Mouse (Mus musculus) cerebellum, postnatal 4 days (tissue): ENCODE measurements around the gene Slc22a14.

Experiments
- DNase-seq, 2 experiments: peaks; one replicate each; pipeline ENCODE4 v3.0.0; 2022; ENCODE audit warnings: low spot score in 2 of 2, mixed read lengths in 1 of 2

The Slc22a14 gene

GRCm38 (mm10) chr9:119357331-119358057, 7.9 kb downstream of the Slc22a14 start, which contains the start of gene Xylb:
Gene Xylb (plus strand): TSS chr9:119357381.
- DNase-seq, result peak; percentile 80 to 94

- no peak for DNase-seq
These were observed 9.4 kb downstream of the Slc22a14 start for GRCm38 (mm10) chr9:119355943-119356342.

DNA sequence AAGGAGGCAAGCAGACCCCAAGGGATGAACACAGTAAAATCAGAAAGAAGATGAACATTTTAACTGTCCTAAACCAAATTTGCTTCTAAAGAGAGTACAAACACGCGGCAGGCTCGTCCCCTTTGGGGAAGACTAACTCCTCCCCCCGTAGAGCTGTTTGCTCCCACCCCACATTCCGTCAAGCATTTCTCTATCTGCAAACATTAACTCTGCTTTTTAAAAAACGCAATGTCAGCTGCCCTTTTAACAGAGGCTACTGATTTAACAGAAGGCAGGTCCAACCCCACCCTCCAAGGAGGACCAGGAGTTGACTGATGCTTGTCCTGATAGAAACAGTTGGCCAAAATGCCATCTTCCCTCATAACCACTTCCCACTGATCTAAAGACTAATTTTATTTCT, 11.4 kb downstream of the Slc22a14 start:
- DNase-seq, result no peak

- peak; percentile 69 to 80 for DNase-seq
These were observed 13.3 kb downstream of the Slc22a14 start for GRCm38 (mm10) chr9:119352060-119352459.

DNA sequence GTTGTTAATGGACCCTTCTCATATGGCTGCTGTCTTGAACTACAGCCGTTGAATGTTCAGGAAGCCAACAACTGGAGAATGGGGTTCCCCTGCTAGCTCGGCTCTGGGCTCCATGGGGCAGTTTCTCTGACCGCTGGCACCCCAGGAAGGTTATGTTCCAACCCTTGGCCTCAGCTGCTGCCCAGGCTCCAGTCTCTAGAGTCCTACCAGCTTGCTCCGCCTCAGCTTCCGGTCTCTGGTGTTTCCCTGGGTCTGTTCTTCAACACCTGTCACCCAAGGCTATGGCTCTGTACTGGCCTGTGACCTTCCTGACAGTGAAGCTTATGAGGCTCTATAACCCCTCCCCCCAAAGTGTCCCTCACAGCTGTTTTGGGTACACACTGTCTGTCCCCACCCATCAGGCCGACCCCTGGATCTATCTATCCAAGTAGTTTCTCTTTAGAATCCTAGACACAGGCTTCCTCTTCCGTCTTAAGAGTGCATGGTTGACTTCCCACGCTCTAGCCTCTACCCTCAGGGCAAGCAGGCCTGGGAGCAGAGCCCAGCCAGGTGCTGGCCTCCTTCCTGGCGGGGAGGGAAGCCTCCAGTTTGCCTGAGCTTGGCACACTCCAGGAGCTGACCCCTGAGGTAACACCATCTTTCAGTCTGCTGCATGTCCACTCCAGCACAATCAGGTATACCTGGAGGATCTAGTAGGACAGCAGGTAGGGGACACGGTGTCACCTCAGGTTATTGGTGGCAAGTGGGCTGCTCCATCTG, 14.2 kb downstream of the Slc22a14 start:
- no peak for DNase-seq

- no peak for DNase-seq
These were observed 14.8 kb downstream of the Slc22a14 start for GRCm38 (mm10) chr9:119350531-119350930.

GRCm38 (mm10) chr9:119346376-119346775, 19.0 kb downstream of the Slc22a14 start:
- DNase-seq, result no peak

DNA sequence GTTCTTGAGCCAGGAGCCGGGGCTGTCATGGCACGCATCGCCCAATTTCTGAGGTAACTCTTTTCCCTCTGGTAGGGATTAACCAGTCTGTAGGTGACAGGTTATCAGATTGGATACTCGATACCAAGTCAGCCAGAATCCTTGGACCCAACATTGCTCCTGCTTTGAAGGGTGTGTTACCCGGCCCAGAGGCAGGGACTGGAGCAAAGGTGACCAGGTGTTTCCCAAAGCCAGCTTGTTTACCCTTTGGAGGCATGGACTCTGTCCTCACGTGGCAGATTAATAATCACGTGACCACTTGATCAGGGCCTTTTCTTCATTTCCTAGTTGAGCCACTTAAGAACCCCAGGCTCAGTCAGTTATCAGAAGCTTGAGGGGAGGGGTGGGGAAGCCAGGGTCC, 22.6 kb downstream of the Slc22a14 start:
- DNase-seq, result no peak

DNA sequence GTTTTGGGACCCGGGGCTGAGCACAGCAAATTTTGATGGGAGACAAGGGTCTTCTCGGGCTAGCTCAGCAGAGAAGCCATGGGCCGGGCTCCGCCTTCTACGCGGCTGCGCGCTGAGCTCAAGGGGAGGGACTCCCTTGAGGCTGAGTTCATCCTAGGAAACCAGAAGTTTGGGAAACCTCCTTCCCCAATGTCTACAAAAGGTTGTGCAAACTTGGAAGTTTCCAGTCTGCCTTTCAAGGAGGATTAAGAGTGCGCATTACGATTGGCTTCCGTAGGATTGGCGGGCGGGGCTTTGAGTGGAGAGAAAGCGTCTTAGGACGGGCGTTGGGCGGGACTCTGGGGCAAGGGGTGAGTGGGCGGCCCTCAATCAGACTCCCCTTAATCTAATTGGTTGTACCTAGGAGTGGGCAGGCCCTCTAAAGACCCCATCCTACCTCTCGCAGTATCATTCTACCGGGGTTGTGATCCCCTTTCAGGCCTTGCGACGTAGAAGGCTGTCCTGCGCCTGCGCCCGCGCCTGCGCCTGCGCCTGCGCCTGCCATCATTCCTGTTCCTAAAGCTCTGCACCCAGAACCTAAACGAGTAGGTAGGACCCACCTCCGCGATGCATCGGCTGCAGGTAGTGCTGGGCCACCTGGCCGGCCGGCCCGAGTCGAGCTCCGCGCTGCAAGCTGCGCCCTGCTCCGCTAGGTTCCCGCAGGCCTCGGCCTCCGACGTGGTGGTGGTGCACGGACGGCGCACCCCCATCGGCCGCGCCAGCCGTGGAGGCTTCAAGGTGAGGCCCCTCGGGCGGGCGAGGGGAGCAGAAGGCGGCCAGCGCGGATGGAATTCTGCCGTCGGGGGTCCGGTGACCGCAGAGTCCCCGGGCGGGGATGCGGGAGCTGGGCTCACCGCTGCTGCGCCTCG, 24.2 kb downstream of the Slc22a14 start, which contains the start of gene Myd88:
Gene Myd88 (minus strand): TSS at position 503 of the 908 bp plus-strand sequence.
- peak; percentile 73 to 80 for DNase-seq

- no peak for DNase-seq
These were observed 25.2 kb downstream of the Slc22a14 start for GRCm38 (mm10) chr9:119340212-119340580.

- DNase-seq, result peak in 1 of 2 experiments; percentile 65
These were observed 25.7 kb downstream of the Slc22a14 start, which contains the start of gene Acaa1a for GRCm38 (mm10) chr9:119339558-119340211. Gene Acaa1a (plus strand): TSS chr9:119339676.

- DNase-seq, result no peak
These were observed 26.2 kb downstream of the Slc22a14 start for GRCm38 (mm10) chr9:119339106-119339505.

GRCm38 (mm10) chr9:119338350-119338749, 27.0 kb downstream of the Slc22a14 start:
- DNase-seq, result no peak

DNA sequence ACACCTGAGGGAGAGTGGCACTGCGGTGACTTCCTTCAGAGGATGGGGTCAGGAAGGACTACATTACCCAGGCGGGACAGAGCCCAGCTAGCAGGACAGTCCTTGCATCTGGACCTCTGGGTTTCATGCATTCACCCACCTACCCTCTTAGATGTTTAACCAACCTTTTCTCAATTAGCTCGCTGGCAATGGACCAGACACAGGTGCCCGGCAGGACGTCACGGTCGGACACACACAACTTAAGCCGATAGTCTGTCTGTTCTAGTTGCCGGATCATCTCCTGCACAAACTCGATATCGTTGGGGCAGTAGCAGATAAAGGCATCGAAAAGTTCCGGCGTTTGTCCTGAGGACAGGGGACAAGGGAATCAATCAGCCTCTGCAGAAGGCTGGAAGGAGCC, 27.5 kb downstream of the Slc22a14 start:
- DNase-seq, result no peak

- DNase-seq, result no peak
These were observed 29.8 kb downstream of the Slc22a14 start for GRCm38 (mm10) chr9:119335571-119335970.

DNA sequence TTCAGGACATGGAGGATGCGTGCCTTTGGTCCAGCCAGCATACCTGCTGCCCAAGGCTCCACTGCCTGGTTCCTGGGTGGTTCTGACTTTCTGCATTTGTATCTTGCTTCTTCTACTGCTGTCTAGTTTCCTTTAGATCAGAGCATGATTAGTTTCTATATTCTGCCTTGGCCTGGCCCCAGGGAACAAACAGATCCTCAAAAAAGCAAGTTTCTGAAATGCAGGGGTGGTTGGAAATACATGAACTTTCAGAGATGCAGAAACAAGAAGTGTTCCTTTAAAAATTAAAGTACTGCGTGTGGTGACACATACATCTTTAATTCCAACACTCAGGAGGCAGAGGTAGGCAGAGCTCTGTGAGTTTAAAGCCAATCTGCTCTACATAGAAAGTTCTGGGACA, 30.5 kb downstream of the Slc22a14 start:
- no peak for DNase-seq

- DNase-seq, result no peak
These were observed 31.0 kb downstream of the Slc22a14 start for GRCm38 (mm10) chr9:119334324-119334723.

DNA sequence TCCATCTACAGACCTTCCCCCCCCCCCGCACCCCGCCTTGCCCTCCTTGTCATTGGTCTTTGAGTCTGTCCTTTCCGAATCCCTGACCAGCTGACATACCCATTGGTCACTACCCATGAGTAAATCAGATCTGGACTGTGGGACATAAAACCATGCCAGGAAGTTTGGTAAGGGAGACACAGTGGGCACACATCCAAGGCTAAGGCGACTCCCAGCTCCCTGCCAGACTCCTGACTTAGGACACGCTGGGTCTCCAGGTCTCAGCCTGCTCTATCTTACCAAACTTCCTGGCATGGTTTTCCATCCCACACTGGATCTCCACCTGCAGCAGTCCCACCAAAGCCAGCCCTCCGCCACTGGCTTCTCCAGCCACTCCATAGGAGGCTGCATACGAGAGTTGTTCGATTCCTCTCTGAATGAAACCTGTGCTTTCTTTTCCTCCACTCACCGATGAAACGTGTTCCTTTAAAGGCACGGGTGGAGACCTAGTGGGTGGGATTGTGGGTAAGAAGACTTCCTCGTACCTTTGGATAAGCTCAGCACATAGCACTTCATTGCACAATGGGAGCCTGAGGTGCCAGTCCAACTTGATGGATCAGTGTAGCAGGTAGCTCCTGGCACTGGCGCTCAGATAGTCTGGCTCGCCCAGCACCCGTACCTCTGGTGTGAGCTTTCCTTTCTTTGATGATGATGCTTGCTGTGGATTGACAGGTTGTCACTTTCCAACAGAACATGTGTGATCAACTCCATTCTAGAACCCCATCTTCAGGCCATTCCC, 35.0 kb downstream of the Slc22a14 start:
- no peak for DNase-seq

DNA sequence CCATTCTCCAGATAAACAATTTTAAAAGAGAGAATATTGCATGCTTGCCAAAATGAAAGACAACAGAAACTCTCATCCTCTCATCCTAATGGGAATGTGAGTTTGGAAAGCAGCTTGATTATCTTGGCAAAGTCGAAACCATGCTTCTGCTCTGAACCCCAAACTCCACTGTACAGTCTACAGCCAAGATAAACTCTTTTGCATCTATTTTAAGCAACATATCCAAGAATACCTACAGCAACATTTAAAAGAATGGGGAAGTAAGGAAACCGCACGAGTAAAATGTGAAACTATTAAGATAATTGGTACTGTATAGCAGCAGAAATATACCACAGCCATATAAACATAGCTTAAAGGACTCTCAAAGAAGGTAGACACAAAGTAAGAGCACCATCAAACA, 36.9 kb downstream of the Slc22a14 start:
- DNase-seq, result no peak

- no peak for DNase-seq
These were observed 41.2 kb downstream of the Slc22a14 start for GRCm38 (mm10) chr9:119324130-119324529.

DNA sequence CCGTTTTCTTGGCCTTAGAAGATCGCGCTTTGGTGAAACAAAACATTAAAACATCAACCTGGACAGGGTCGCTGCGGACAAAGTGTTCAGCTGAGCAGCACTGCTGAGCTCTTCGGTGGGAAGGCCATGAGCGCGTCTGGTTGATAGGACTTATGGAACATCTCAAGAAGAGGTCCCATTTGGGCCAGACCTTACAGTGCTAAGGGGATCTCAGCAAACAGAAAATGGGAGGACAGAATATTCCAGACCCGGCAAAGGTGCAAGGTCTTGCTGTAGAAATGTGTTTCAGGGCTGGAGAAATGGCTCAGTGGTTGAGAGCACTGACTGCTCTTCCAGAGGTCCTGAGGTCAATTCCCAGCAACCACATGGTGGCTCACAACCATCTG, 42.1 kb downstream of the Slc22a14 start:
- DNase-seq, result no peak
